Mouse (Mus musculus) testis, adult 2 months (tissue): ENCODE measurements around the gene Mbtd1. TPM values are rescaled to one million over a fixed set of nuclear protein-coding genes. Genes with fewer than 3 reads are reported as not detected.

ENCODE experiments used
- H3K27ac ChIP-seq: fragments of 200-500 bp; 2 replicates; pipeline ENCODE4 v1.5.1; 2012; ENCODE audit warnings: low read depth, low read length; ENCODE audit not compliant: control insufficient read depth, insufficient read depth
- H3K27me3 ChIP-seq: fragments of 200-500 bp; 2 replicates; pipeline ENCODE4 v1.6.1; 2012; ENCODE audit warnings: mild to moderate bottlenecking, low read length, moderate library complexity; ENCODE audit not compliant: control insufficient read depth, insufficient read depth
- H3K36me3 ChIP-seq: fragments of 200-500 bp; 2 replicates; pipeline ENCODE4 v1.6.1; 2012; ENCODE audit warnings: mild to moderate bottlenecking, low read length; ENCODE audit not compliant: control insufficient read depth, insufficient read depth
- H3K4me1 ChIP-seq: fragments of 200-500 bp; 2 replicates; pipeline ENCODE4 v1.6.1; 2012; ENCODE audit warnings: low read length; ENCODE audit not compliant: control insufficient read depth, insufficient read depth
- H3K4me3 ChIP-seq: fragments of 200-500 bp; 2 replicates; pipeline ENCODE4 v1.5.1; 2012; ENCODE audit warnings: low read depth, mild to moderate bottlenecking, low read length, moderate library complexity, mixed read lengths; ENCODE audit not compliant: control insufficient read depth
- CTCF ChIP-seq: fragments of 200-500 bp; IDR thresholded peaks from 2 replicates; pipeline ENCODE4 v1.5.1; 2012; ENCODE audit warnings: low read depth, mild to moderate bottlenecking, inconsistent platforms, low read length, moderate library complexity; ENCODE audit not compliant: control insufficient read depth, insufficient read depth, insufficient replicate concordance
- POLR2A ChIP-seq: fragments of 200-500 bp; IDR thresholded peaks from 2 replicates; pipeline ENCODE4 v1.6.1; 2012; ENCODE audit warnings: low read depth, mild to moderate bottlenecking, inconsistent platforms, low read length, moderate library complexity; ENCODE audit not compliant: control insufficient read depth
- polyA plus RNA-seq: library from polyadenylated mRNA; depleted of rRNA; stranded (reverse); fragments of >200 nt; gene quantifications from 2 replicates; pipeline ENCODE4 v1.2.3, GENCODE M21; 2012

Gene Mbtd1
- polyA plus RNA-seq, 1 experiment: 20.4 TPM

GRCm38 (mm10) chr11:93862638-93863037, 23.0 kb upstream of the Mbtd1 start:
- TF ChIP-seq POLR2A (no peak), CTCF (no peak)
- no peaks in the 10 kb centered on the region for H3K4me1 ChIP-seq
- no peaks in the 10 kb centered on the region for H3K27me3 ChIP-seq
- H3K36me3 ChIP-seq: 0 out of 2 replicates have a peak, but pooled peaks cover 3% of the 10 kb centered on the region
- H3K4me3 ChIP-seq: no peak overlapping the region
- no peak overlapping the region for H3K27ac ChIP-seq

- Histone ChIP-seq H3K27ac (peak overlapping the region; percentile 39; the same call in 1 of the 2 replicates), H3K36me3 (peaks cover 4% of the 10 kb centered on the region), H3K27me3 (no peaks in the 10 kb centered on the region), H3K4me1 (peaks cover 3% of the 10 kb centered on the region), H3K4me3 (peak overlapping the region; percentile 73)
- no peak for TF ChIP-seq POLR2A
- TF ChIP-seq CTCF: no peak
Measured at GRCm38 (mm10) chr11:93884068-93884467, 1.6 kb upstream of the Mbtd1 start.

GRCm38 (mm10) chr11:93884901-93885571, 616 bp upstream of the Mbtd1 start:
- TF ChIP-seq CTCF (0 out of 2 replicates have a peak, but pooled peaks have one; percentile 14), POLR2A (peak; percentile 70)
- Histone ChIP-seq H3K27me3 (no peaks in the 10 kb centered on the region), H3K27ac (peak overlapping the region; percentile 97), H3K4me3 (peak overlapping the region; percentile 99), H3K4me1 (peaks cover 3% of the 10 kb centered on the region), H3K36me3 (peaks cover 4% of the 10 kb centered on the region)

GRCm38 (mm10) chr11:93886411-93887079, 893 bp downstream of the Mbtd1 start:
- no peaks in the 10 kb centered on the region for H3K27me3 ChIP-seq
- TF ChIP-seq CTCF: no peak; the same call in 1 of the 2 replicates
- TF ChIP-seq POLR2A: no peak; the same call in 1 of the 2 replicates

GRCm38 (mm10) chr11:93887080-93887447, 1.4 kb downstream of the Mbtd1 start:
- H3K27me3 ChIP-seq: no peaks in the 10 kb centered on the region
- no peak for TF ChIP-seq POLR2A
- TF ChIP-seq CTCF: no peak
- H3K36me3 ChIP-seq: peaks cover 2% of the 10 kb centered on the region
- peak overlapping the region; percentile 85 for H3K27ac ChIP-seq
- peak overlapping the region; percentile 99 for H3K4me3 ChIP-seq
- peaks cover 3% of the 10 kb centered on the region for H3K4me1 ChIP-seq

More at GRCm38 (mm10) chr11:93886411-93887079, 893 bp downstream of the Mbtd1 start:
- H3K4me1 ChIP-seq: peaks cover 3% of the 10 kb centered on the region
- peak overlapping the region; percentile 99 for H3K4me3 ChIP-seq
- H3K27ac ChIP-seq: peak overlapping the region; percentile 85
- H3K36me3 ChIP-seq: peaks cover 2% of the 10 kb centered on the region

- no peak for TF ChIP-seq CTCF
- no peak for TF ChIP-seq POLR2A
- Histone ChIP-seq H3K36me3 (peaks cover 2% of the 10 kb centered on the region; the same call in 1 of the 2 replicates), H3K27me3 (no peaks in the 10 kb centered on the region), H3K27ac (no peak overlapping the region), H3K4me1 (no peaks in the 10 kb centered on the region), H3K4me3 (peak overlapping the region; percentile 45; the same call in 1 of the 2 replicates)
Measured at GRCm38 (mm10) chr11:93897732-93898131, 12.1 kb downstream of the Mbtd1 start.

GRCm38 (mm10) chr11:93906834-93907233, 21.2 kb downstream of the Mbtd1 start:
- H3K27ac ChIP-seq: no peak overlapping the region
- no peaks in the 10 kb centered on the region for H3K27me3 ChIP-seq
- H3K4me3 ChIP-seq: no peak overlapping the region
- no peak for TF ChIP-seq POLR2A
- no peak for TF ChIP-seq CTCF
- no peaks in the 10 kb centered on the region for H3K4me1 ChIP-seq
- no peaks in the 10 kb centered on the region; the same call in 1 of the 2 replicates for H3K36me3 ChIP-seq
